Mouse (Mus musculus) midbrain, embryonic 14.5 days (tissue): ENCODE measurements around the gene Pip4k2b. TPM values are rescaled to one million over a fixed set of nuclear protein-coding genes. Genes with fewer than 3 reads are reported as not detected.
A peak's percentile ranks its signal among the peaks of the same experiment; 100 is the strongest.
"Not testable (repeated sequence)": the region's sequence is repeated elsewhere in the genome, so short reads cannot be mapped to it uniquely, and the experiment has no call there.

Experiments used
- ATAC-seq: fragments of 200-750 bp; cut with Nextera tagmentation; 2 replicates; pipeline ENCODE4 v1.8.0; 2017; ENCODE audit warnings: moderate number of reproducible peaks, moderate library complexity; ENCODE audit not compliant: low FRiP score, low TSS enrichment
- DNase-seq: peaks from one replicate; pipeline ENCODE4 v3.0.0-alpha.2; 2015
- H3K27ac ChIP-seq: fragments of 300-500 bp; sonication (generic); replicated peaks from 2 replicates; pipeline ENCODE4 v1.5.1; 2014; ENCODE audit warnings: mild to moderate bottlenecking, low read depth, low read length, moderate library complexity
- H3K27me3 ChIP-seq: fragments of 300-500 bp; sonication (generic); 2 replicates; pipeline ENCODE4 v1.6.1; 2014; ENCODE audit warnings: low read length, control low read depth, mixed read lengths; ENCODE audit not compliant: control insufficient read depth, insufficient read depth
- H3K36me3 ChIP-seq: fragments of 300-500 bp; sonication (generic); 2 replicates; pipeline ENCODE4 v1.6.1; 2014; ENCODE audit warnings: low read length, control low read depth; ENCODE audit not compliant: control insufficient read depth, insufficient read depth
- H3K4me1 ChIP-seq: fragments of 300-500 bp; sonication (generic); 2 replicates; pipeline ENCODE4 v1.6.1; 2014; ENCODE audit warnings: mild to moderate bottlenecking, antibody characterized with exemption, low read length, control low read depth; ENCODE audit not compliant: control insufficient read depth, insufficient read depth
- H3K4me2 ChIP-seq: fragments of 300-500 bp; sonication (generic); 2 replicates; pipeline ENCODE4 v1.6.1; 2014; ENCODE audit warnings: mild to moderate bottlenecking, low read length, moderate library complexity
- H3K4me3 ChIP-seq: fragments of 300-500 bp; sonication (generic); replicated peaks from 2 replicates; pipeline ENCODE4 v1.5.1; 2014; ENCODE audit warnings: low read depth, low read length
- H3K9ac ChIP-seq: fragments of 300-500 bp; sonication (generic); replicated peaks from 2 replicates; pipeline ENCODE4 v1.6.1; 2014; ENCODE audit warnings: mild to moderate bottlenecking, low read length, moderate library complexity
- H3K9me3 ChIP-seq: fragments of 300-500 bp; sonication (generic); 2 replicates; pipeline ENCODE4 v1.6.1; 2016; ENCODE audit warnings: low read length, control low read depth, mixed read lengths; ENCODE audit not compliant: control insufficient read depth
- WGBS: fragments of 180-500 bp; shearing (Covaris S2); extraction: QIAGEN DNeasy Blood & Tissue Kit; methylation state at CpG from one replicate; pipeline ENCODE4 v1.1.7; 2014; 5-methylcytosine and 5-hydroxymethylcytosine counted together
- polyA plus RNA-seq: library from polyadenylated mRNA; unstranded; fragments of >200 nt; fragmentation: Nextera tagmentation; extraction: Ambion mirVana; gene quantifications from 2 replicates; pipeline ENCODE4 v1.2.1, GENCODE M21; 2014

Pip4k2b gene
- polyA plus RNA-seq, 1 experiment from 2014 or later: 4.8 TPM

- no peaks in the 10 kb centered on the region for H3K9me3 ChIP-seq
- no peaks in the 10 kb centered on the region for H3K4me1 ChIP-seq
- peaks cover 81% of the 10 kb centered on the region for H3K36me3 ChIP-seq
- ATAC-seq: no peak
- WGBS: 94% methylated on average over 14 of the region's 14 CpGs
- no peak overlapping the region for H3K9ac ChIP-seq
- no peak overlapping the region for H3K27ac ChIP-seq
- no peak overlapping the region for H3K4me2 ChIP-seq
- no peak overlapping the region for H3K4me3 ChIP-seq
- no peaks in the 10 kb centered on the region for H3K27me3 ChIP-seq
- DNase-seq: no peak
Measured at GRCm38 (mm10) chr11:97714784-97715760, 29.4 kb downstream of the Pip4k2b start.

GRCm38 (mm10) chr11:97714356-97714755, 30.1 kb downstream of the Pip4k2b start:
- no peak for DNase-seq
- Histone ChIP-seq H3K4me3 (no peak overlapping the region), H3K4me2 (no peak overlapping the region), H3K9ac (no peak overlapping the region), H3K36me3 (peaks cover 74% of the 10 kb centered on the region), H3K27ac (no peak overlapping the region), H3K4me1 (no peaks in the 10 kb centered on the region), H3K27me3 (no peaks in the 10 kb centered on the region), H3K9me3 (no peaks in the 10 kb centered on the region)
- 94% methylated on average over 3 of the region's 3 CpGs for WGBS
- no peak for ATAC-seq

GRCm38 (mm10) chr11:97713896-97714295, 30.6 kb downstream of the Pip4k2b start:
- WGBS: 91% methylated on average over 8 of the region's 8 CpGs

GRCm38 (mm10) chr11:97712286-97712685, 32.2 kb downstream of the Pip4k2b start:
- Histone ChIP-seq H3K27ac (no peak overlapping the region), H3K36me3 (peaks cover 74% of the 10 kb centered on the region), H3K4me1 (no peaks in the 10 kb centered on the region), H3K9ac (no peak overlapping the region), H3K27me3 (no peaks in the 10 kb centered on the region), H3K4me2 (no peak overlapping the region), H3K4me3 (no peak overlapping the region), H3K9me3 (no peaks in the 10 kb centered on the region)
- ATAC-seq (no peak), DNase-seq (no peak)
- WGBS: 95% methylated on average over 15 of the region's 15 CpGs

More at GRCm38 (mm10) chr11:97713896-97714295, 30.6 kb downstream of the Pip4k2b start:
- Histone ChIP-seq H3K9me3 (no peaks in the 10 kb centered on the region), H3K27me3 (no peaks in the 10 kb centered on the region), H3K4me2 (no peak overlapping the region), H3K9ac (no peak overlapping the region), H3K27ac (no peak overlapping the region), H3K4me3 (no peak overlapping the region), H3K36me3 (peaks cover 74% of the 10 kb centered on the region), H3K4me1 (no peaks in the 10 kb centered on the region)
- ATAC-seq: no peak
- no peak for DNase-seq

- 87% methylated on average over 13 of the region's 13 CpGs for WGBS
- Histone ChIP-seq H3K4me3 (no peak overlapping the region), H3K9me3 (no peaks in the 10 kb centered on the region), H3K9ac (no peak overlapping the region), H3K27ac (no peak overlapping the region), H3K36me3 (peaks cover 74% of the 10 kb centered on the region), H3K4me2 (no peak overlapping the region), H3K27me3 (no peaks in the 10 kb centered on the region), H3K4me1 (no peaks in the 10 kb centered on the region)
- DNase-seq (no peak), ATAC-seq (no peak)
Measured at GRCm38 (mm10) chr11:97711200-97711900, 33.2 kb downstream of the Pip4k2b start.

GRCm38 (mm10) chr11:97710067-97710466, 34.4 kb downstream of the Pip4k2b start:
- H3K4me3 ChIP-seq, H3K4me1 ChIP-seq, H3K9ac ChIP-seq, H3K27ac ChIP-seq, ATAC-seq, DNase-seq, H3K9me3 ChIP-seq, H3K4me2 ChIP-seq, H3K27me3 ChIP-seq: not testable (repeated sequence)
- H3K36me3 ChIP-seq: peaks cover 77% of the 10 kb centered on the region
- WGBS: 86% methylated on average over 2 of the region's 2 CpGs

- peak; percentile 85 for ATAC-seq
- peak within 1 kb of the TSS; percentile 75 for H3K4me2 ChIP-seq
- H3K4me1 ChIP-seq: peaks cover 23% of the 10 kb centered on the region
- H3K9me3 ChIP-seq: no peaks in the 10 kb centered on the region
- H3K36me3 ChIP-seq: peaks cover 28% of the 10 kb centered on the region
- no peaks in the 10 kb centered on the region for H3K27me3 ChIP-seq
- under 1% methylated on average over 35 of the region's 35 CpGs for WGBS
- DNase-seq: peak; percentile 100
- H3K4me3 ChIP-seq: peak within 1 kb of the TSS; percentile 79
- peak within 1 kb of the TSS; percentile 79 for H3K27ac ChIP-seq
- peak within 1 kb of the TSS; percentile 77 for H3K9ac ChIP-seq
Measured at GRCm38 (mm10) chr11:97703039-97703826, 41.3 kb downstream of the Pip4k2b start, which contains the start of gene Psmb3. Gene Psmb3 (plus strand): TSS chr11:97703399.

GRCm38 (mm10) chr11:97702393-97702745, 42.1 kb downstream of the Pip4k2b start:
- Histone ChIP-seq H3K9ac (peak overlapping the region; percentile 60), H3K27ac (peak overlapping the region; percentile 75), H3K36me3 (peaks cover 19% of the 10 kb centered on the region), H3K9me3 (no peaks in the 10 kb centered on the region), H3K27me3 (no peaks in the 10 kb centered on the region), H3K4me1 (peaks cover 30% of the 10 kb centered on the region), H3K4me2 (peak overlapping the region; percentile 65), H3K4me3 (peak overlapping the region; percentile 79)
- peak; percentile 91 for DNase-seq
- WGBS: under 1% methylated on average over 24 of the region's 24 CpGs
- ATAC-seq: 0 out of 2 replicates have a peak, but pooled peaks have one; percentile 0
